Mouse (Mus musculus) CH12.LX (cell line): ENCODE measurements around the gene Pknox2. TPM values are rescaled to one million over a fixed set of nuclear protein-coding genes. Genes with fewer than 3 reads are reported as not detected.

Source experiments
- DNase-seq: peaks from one replicate; pipeline ENCODE4 v3.0.0-alpha.2; 2013; ENCODE audit errors: extremely low read depth
- H3K27ac ChIP-seq: 2 replicates; pipeline ENCODE4 v1.5.1; 2012; ENCODE audit warnings: low read depth, mild to moderate bottlenecking, control low read depth, moderate library complexity; ENCODE audit not compliant: insufficient read depth
- H3K27me3 ChIP-seq: replicated peaks from 2 replicates; pipeline ENCODE3; 2012; ENCODE audit warnings: inconsistent platforms
- H3K36me3 ChIP-seq, 2 experiments: replicated peaks in 1 of 2; 2 replicates each; pipeline versions ENCODE3 to v1.6.1; 2012; ENCODE audit warnings: inconsistent platforms in 1 of 2, low read length in 1 of 2, mild to moderate bottlenecking in 1 of 2, mixed read lengths in 1 of 2, moderate library complexity in 1 of 2; ENCODE audit not compliant: control insufficient read depth in 1 of 2, insufficient read depth in 1 of 2
- H3K4me1 ChIP-seq, 2 experiments: 2 replicates each; pipeline ENCODE4 v1.6.1; 2012; ENCODE audit warnings: inconsistent platforms in 1 of 2, moderate library complexity in 1 of 2; ENCODE audit not compliant: insufficient read depth in 2 of 2, control insufficient read depth in 1 of 2
- H3K4me2 ChIP-seq: 2 replicates; pipeline ENCODE4 v1.6.1; 2012; ENCODE audit warnings: low read depth, mild to moderate bottlenecking, control low read depth; ENCODE audit not compliant: poor library complexity, insufficient read depth, severe bottlenecking
- H3K4me3 ChIP-seq, 3 experiments: fragments of 150-350 bp in 1 of 3; sonication (generic) in 1 of 3; replicated peaks in 1 of 3; 2 replicates each; pipeline versions ENCODE3 to v1.5.1; 2011 to 2012; ENCODE audit warnings: low read depth in 2 of 3, low read length in 2 of 3, mild to moderate bottlenecking in 2 of 3, moderate library complexity in 2 of 3, control low read depth in 1 of 3, improper control_type of control experiment in 1 of 3, inconsistent platforms in 1 of 3, mixed read lengths in 1 of 3; ENCODE audit not compliant: poor library complexity in 1 of 3
- H3K79me2 ChIP-seq: replicated peaks from 2 replicates; pipeline ENCODE4 v1.6.1; 2012; ENCODE audit warnings: mild to moderate bottlenecking, moderate library complexity; ENCODE audit not compliant: control insufficient read depth, poor library complexity, insufficient read depth, severe bottlenecking; ENCODE audit errors: extremely low read depth
- H3K9ac ChIP-seq: 2 replicates; pipeline ENCODE4 v1.6.1; 2012; ENCODE audit warnings: low read depth, mild to moderate bottlenecking, control low read depth, moderate library complexity; ENCODE audit not compliant: insufficient read depth
- H3K9me3 ChIP-seq: replicated peaks from 2 replicates; pipeline ENCODE3; 2012; ENCODE audit warnings: low read length, inconsistent platforms, mixed read lengths
- CHD1 ChIP-seq: IDR thresholded peaks from 2 replicates; pipeline ENCODE4 v1.6.1; 2012; ENCODE audit warnings: low read depth, low read length, improper control_type of control experiment, inconsistent platforms
- ELF1 ChIP-seq: IDR thresholded peaks from 2 replicates; pipeline ENCODE4 v1.6.1; 2014; ENCODE audit warnings: low read depth, mild to moderate bottlenecking, inconsistent platforms, low read length, improper control_type of control experiment
- EP300 ChIP-seq: IDR thresholded peaks from 2 replicates; pipeline ENCODE4 v1.6.1; 2011; ENCODE audit warnings: low read length, improper control_type of control experiment
- ETS1 ChIP-seq: conservative IDR thresholded peaks from 2 replicates; pipeline ENCODE4 v1.6.1; 2012; ENCODE audit warnings: low read depth, mild to moderate bottlenecking, inconsistent platforms, low read length, improper control_type of control experiment, moderate library complexity
- MAFK ChIP-seq: IDR thresholded peaks from 2 replicates; pipeline ENCODE4 v1.6.1; 2011; ENCODE audit warnings: low read length, improper control_type of control experiment; ENCODE audit not compliant: insufficient replicate concordance
- MAX ChIP-seq: IDR thresholded peaks from 2 replicates; pipeline ENCODE4 v1.6.1; 2011; ENCODE audit warnings: low read length, improper control_type of control experiment
- MEF2A ChIP-seq: IDR thresholded peaks from 2 replicates; pipeline ENCODE4 v1.6.1; 2014; ENCODE audit warnings: low read depth, mild to moderate bottlenecking, inconsistent platforms, low read length, improper control_type of control experiment, borderline replicate concordance
- MXI1 ChIP-seq: IDR thresholded peaks from 2 replicates; pipeline ENCODE4 v1.6.1; 2011; ENCODE audit warnings: mild to moderate bottlenecking, low read depth, low read length, improper control_type of control experiment
- MYC ChIP-seq: IDR thresholded peaks from 2 replicates; pipeline ENCODE4 v1.6.1; 2011; ENCODE audit warnings: low read depth, mild to moderate bottlenecking, improper control_type of control experiment, low read length
- PAX5 ChIP-seq: IDR thresholded peaks from 2 replicates; pipeline ENCODE4 v1.6.1; 2012; ENCODE audit warnings: low read length, inconsistent platforms, mixed read lengths
- RAD21 ChIP-seq: IDR thresholded peaks from 2 replicates; pipeline ENCODE4 v1.6.1; 2011; ENCODE audit warnings: low read depth, mild to moderate bottlenecking, low read length, improper control_type of control experiment, moderate library complexity
- RCOR1 ChIP-seq: conservative IDR thresholded peaks from 2 replicates; pipeline ENCODE4 v1.6.1; 2012; ENCODE audit warnings: low read depth, mild to moderate bottlenecking, inconsistent platforms, low read length, improper control_type of control experiment
- SIN3A ChIP-seq: IDR thresholded peaks from 2 replicates; pipeline ENCODE4 v1.6.1; 2012; ENCODE audit warnings: low read length, improper control_type of control experiment, inconsistent platforms
- SMC3 ChIP-seq: IDR thresholded peaks from 2 replicates; pipeline ENCODE4 v1.6.1; 2011; ENCODE audit warnings: low read depth, low read length, improper control_type of control experiment
- TCF12 ChIP-seq: IDR thresholded peaks from 2 replicates; pipeline ENCODE4 v1.6.1; 2014; ENCODE audit warnings: low read depth, mild to moderate bottlenecking, inconsistent platforms, low read length, improper control_type of control experiment
- UBTF ChIP-seq: IDR thresholded peaks from 2 replicates; pipeline ENCODE4 v1.6.1; 2012; ENCODE audit warnings: low read depth, mild to moderate bottlenecking, inconsistent platforms, low read length, improper control_type of control experiment, moderate library complexity
- USF1 ChIP-seq: IDR thresholded peaks from 2 replicates; pipeline ENCODE4 v1.6.1; 2014; ENCODE audit warnings: low read depth, mild to moderate bottlenecking, inconsistent platforms, low read length, improper control_type of control experiment
- USF2 ChIP-seq: conservative IDR thresholded peaks from 2 replicates; pipeline ENCODE4 v1.6.1; 2011; ENCODE audit warnings: low read depth, low read length, improper control_type of control experiment
- ZC3H11A ChIP-seq: IDR thresholded peaks from 2 replicates; pipeline ENCODE4 v1.6.1; 2012; ENCODE audit warnings: low read depth, mild to moderate bottlenecking, inconsistent platforms, low read length, improper control_type of control experiment
- ZNF384 ChIP-seq: IDR thresholded peaks from 2 replicates; pipeline ENCODE4 v1.6.1; 2012; ENCODE audit warnings: low read depth, low read length, improper control_type of control experiment, inconsistent platforms
- dilution Hi-C: fragments of 300-500 bp; cut with MboI; formaldehyde crosslinking; loops from 2 replicates; pipeline ENCODE4 v1.14.3; 2020; ENCODE audit warnings: low sequenced_read_pairs; ENCODE audit not compliant: extremely low pct_unique_long_range_greater_than_20kb, extremely low pct_ligation_motif_present
- in situ Hi-C: fragments of 300-500 bp; cut with MboI; formaldehyde crosslinking; loops from 3 replicates; pipeline ENCODE4 v1.14.3; 2019; ENCODE audit warnings: low sequenced_read_pairs, low pct_ligation_motif_present, low pct_unique_long_range_greater_than_20kb, mixed read lengths
- polyA plus RNA-seq: library from polyadenylated mRNA; unstranded; fragments of >175 nt; gene quantifications from 2 replicates; pipeline ENCODE4 v1.2.1, GENCODE M21; 2012; ENCODE audit warnings: low read depth; ENCODE audit not compliant: insufficient read length
- total RNA-seq, 2 experiments: library from RNA; depleted of rRNA; stranded (reverse); fragments of 300-350 nt in 1 of 2; fragments of >200 nt in 1 of 2; gene quantifications; 2 replicates each; pipeline ENCODE4 v1.2.3; 2012 to 2014

Pknox2 gene
- total and polyA plus RNA-seq, 3 experiments: 0.08 to 0.11 TPM; not detected in 1

- dilution Hi-C loops (no loop called here), in situ Hi-C loops (no loop called here)
Observed at GRCm38 (mm10) chr9:37066732-37067472, 80.3 kb downstream of the Pknox2 start.

GRCm38 (mm10) chr9:37061627-37062026 is 85.6 kb downstream of the Pknox2 start:
- H3K4me1 ChIP-seq: no peaks in the 10 kb centered on the region
- H3K4me2 ChIP-seq: no peak overlapping the region
- no peak overlapping the region for H3K27ac ChIP-seq
- no peak for TF ChIP-seq ZC3H11A
- no peak for TF ChIP-seq RAD21
- TF ChIP-seq USF2: no peak
- no peak for TF ChIP-seq PAX5
- TF ChIP-seq USF1: no peak
- no peak for TF ChIP-seq EP300
- TF ChIP-seq MEF2A: no peak
- no peak for TF ChIP-seq RCOR1
- TF ChIP-seq MXI1: no peak
- TF ChIP-seq SMC3: no peak
- H3K4me3 ChIP-seq: no peak overlapping the region
- no peaks in the 10 kb centered on the region for H3K36me3 ChIP-seq
- H3K9ac ChIP-seq: no peak overlapping the region
- no peaks in the 10 kb centered on the region for H3K9me3 ChIP-seq
- dilution Hi-C loops: no loop called here
- no peak for DNase-seq
- in situ Hi-C loops: no loop called here
- no peaks in the 10 kb centered on the region for H3K79me2 ChIP-seq
- peaks cover 24% of the 10 kb centered on the region for H3K27me3 ChIP-seq

More at GRCm38 (mm10) chr9:37066732-37067472, 80.3 kb downstream of the Pknox2 start:
- Histone ChIP-seq H3K27me3 (peaks cover 36% of the 10 kb centered on the region), H3K9ac (no peak overlapping the region), H3K79me2 (no peaks in the 10 kb centered on the region), H3K27ac (no peak overlapping the region), H3K4me3 (no peak overlapping the region), H3K36me3 (no peaks in the 10 kb centered on the region), H3K9me3 (no peaks in the 10 kb centered on the region), H3K4me1 (no peaks in the 10 kb centered on the region), H3K4me2 (no peak overlapping the region)
- no peak for DNase-seq
- no peak for TF ChIP-seq ELF1
- TF ChIP-seq CHD1: no peak
- no peak for TF ChIP-seq RCOR1
- TF ChIP-seq ETS1: no peak

- Histone ChIP-seq H3K27me3 (peaks cover 11% of the 10 kb centered on the region), H3K9ac (no peak overlapping the region), H3K79me2 (no peaks in the 10 kb centered on the region), H3K36me3 (no peaks in the 10 kb centered on the region), H3K4me3 (no peak overlapping the region), H3K4me2 (no peak overlapping the region), H3K9me3 (no peaks in the 10 kb centered on the region), H3K4me1 (0 out of 4 replicates have a peak, but pooled peaks cover 0 to 4% of the 10 kb centered on the region in 2 experiments), H3K27ac (no peak overlapping the region)
- in situ Hi-C loops (no loop called here), dilution Hi-C loops (no loop called here)
- no peak for DNase-seq
- TF ChIP-seq SIN3A (no peak), USF1 (no peak), MAX (no peak), USF2 (no peak), TCF12 (no peak), MAFK (no peak), RCOR1 (no peak), MYC (no peak), ZNF384 (no peak), UBTF (no peak)
Observed at GRCm38 (mm10) chr9:37054703-37055102, 92.5 kb downstream of the Pknox2 start.
